Mouse (Mus musculus) lung, postnatal 4 days (tissue): ENCODE data around the gene Robo4.

Source experiments
- DNase-seq, 2 experiments: peaks; one replicate each; pipeline ENCODE4 v3.0.0; 2021

Gene Robo4

GRCm38 (mm10) chr9:37403011-37403410 is 1.3 kb downstream of the Robo4 start:
- DNase-seq: no peak

GRCm38 (mm10) chr9:37406372-37406771 is 4.7 kb downstream of the Robo4 start:
- peak in 1 of 2 experiments; percentile 40 for DNase-seq

- DNase-seq: no peak
These were observed 6.3 kb downstream of the Robo4 start for GRCm38 (mm10) chr9:37407850-37408502.

GRCm38 (mm10) chr9:37409698-37410445 is 8.2 kb downstream of the Robo4 start:
- DNase-seq: no peak

- DNase-seq: no peak
These were observed 11.3 kb downstream of the Robo4 start for GRCm38 (mm10) chr9:37412989-37413388.

GRCm38 (mm10) chr9:37414666-37415065 is 13.0 kb downstream of the Robo4 start:
- DNase-seq: no peak

- DNase-seq: no peak
These were observed 17.1 kb downstream of the Robo4 start for GRCm38 (mm10) chr9:37418791-37419190.

GRCm38 (mm10) chr9:37420676-37421075 is 19.0 kb downstream of the Robo4 start:
- peak; percentile 91 for DNase-seq

GRCm38 (mm10) chr9:37421239-37421638 is 19.5 kb downstream of the Robo4 start:
- peak; percentile 31 to 49 for DNase-seq

GRCm38 (mm10) chr9:37429326-37429725 is 27.6 kb downstream of the Robo4 start:
- no peak for DNase-seq

- peak; percentile 82 to 87 for DNase-seq
These were observed 28.9 kb downstream of the Robo4 start for GRCm38 (mm10) chr9:37430582-37430981.

GRCm38 (mm10) chr9:37432026-37432666 is 30.4 kb downstream of the Robo4 start:
- peak; percentile 62 to 70 for DNase-seq

- peak in 1 of 2 experiments; percentile 21 for DNase-seq
These were observed 31.2 kb downstream of the Robo4 start, which contains the start of gene Robo3 for GRCm38 (mm10) chr9:37432720-37433421. TSS of gene Robo3 (minus strand) at chr9:37433246.

GRCm38 (mm10) chr9:37433823-37434560 is 32.3 kb downstream of the Robo4 start:
- DNase-seq: peak in 1 of 2 experiments; percentile 32

- no peak for DNase-seq
These were observed 33.2 kb downstream of the Robo4 start for GRCm38 (mm10) chr9:37434932-37435331.

- no peak for DNase-seq
These were observed 33.9 kb downstream of the Robo4 start for GRCm38 (mm10) chr9:37435616-37436015.

- peak in 1 of 2 experiments; percentile 22 for DNase-seq
These were observed 36.4 kb downstream of the Robo4 start for GRCm38 (mm10) chr9:37437772-37438735.

- DNase-seq: no peak
These were observed 50.7 kb downstream of the Robo4 start for GRCm38 (mm10) chr9:37452401-37452800.

- DNase-seq: no peak
These were observed 51.6 kb downstream of the Robo4 start for GRCm38 (mm10) chr9:37453328-37453727.

GRCm38 (mm10) chr9:37454011-37454492 is 52.4 kb downstream of the Robo4 start:
- no peak for DNase-seq

- no peak for DNase-seq
These were observed 53.3 kb downstream of the Robo4 start for GRCm38 (mm10) chr9:37454991-37455390.
